Mouse (Mus musculus) G1E (cell line): ENCODE results near the gene Arfgef2.

ENCODE experiments used
- CTCF ChIP-seq: IDR thresholded peaks from 2 replicates; pipeline ENCODE4 v1.5.1; 2012; ENCODE audit warnings: low read depth, low read length, inconsistent platforms, mixed read lengths
- TAL1 ChIP-seq: conservative IDR thresholded peaks from 2 replicates; pipeline ENCODE4 v1.6.1; 2012; ENCODE audit warnings: low read depth, low read length, inconsistent platforms, mixed read lengths

DNA sequence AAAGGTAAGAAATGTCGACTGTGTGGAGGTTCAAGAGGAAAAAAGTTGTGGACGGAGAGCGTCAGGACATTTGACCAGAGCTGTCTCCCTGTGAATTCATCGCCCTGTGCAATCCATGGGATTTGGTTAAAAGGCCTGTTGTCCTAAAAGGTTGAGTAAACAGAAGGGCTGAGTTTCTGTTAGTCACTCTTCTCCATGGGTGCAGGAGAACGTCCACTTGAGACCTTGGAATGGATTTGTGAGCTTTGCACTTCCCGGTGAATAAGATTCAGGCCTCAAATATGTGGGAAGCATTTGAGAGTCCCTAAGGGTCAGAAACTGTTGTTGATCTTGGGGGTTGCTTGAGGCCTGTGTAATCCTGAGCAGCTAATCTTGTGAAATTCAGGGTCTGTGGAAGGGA, 1.4 kb downstream of the Arfgef2 start:
- TF ChIP-seq CTCF (no peak), TAL1 (no peak)
